Mouse (Mus musculus) embryonic facial prominence, embryonic 13.5 days (tissue): Measurements from ENCODE around the gene Olfr10. TPM values are rescaled to one million over a fixed set of nuclear protein-coding genes. Genes with fewer than 3 reads are reported as not detected.

Experiments
- ATAC-seq: fragments of 200-750 bp; cut with Nextera tagmentation; 2 replicates; pipeline ENCODE4 v1.8.0; 2017; ENCODE audit warnings: low read depth; ENCODE audit not compliant: insufficient number of reproducible peaks, insufficient read depth, low FRiP score, low TSS enrichment
- H3K27ac ChIP-seq: fragments of 300-500 bp; sonication (generic); 2 replicates; pipeline ENCODE4 v1.5.1; 2015; ENCODE audit warnings: moderate library complexity, mild to moderate bottlenecking, inconsistent platforms
- H3K27me3 ChIP-seq: fragments of 300-500 bp; sonication (generic); 2 replicates; pipeline ENCODE4 v1.6.1; 2015; ENCODE audit warnings: mild to moderate bottlenecking, inconsistent platforms
- H3K36me3 ChIP-seq: fragments of 300-500 bp; sonication (generic); 2 replicates; pipeline ENCODE4 v1.6.1; 2015; ENCODE audit warnings: mild to moderate bottlenecking, inconsistent platforms
- H3K4me1 ChIP-seq: fragments of 300-500 bp; sonication (generic); 2 replicates; pipeline ENCODE4 v1.6.1; 2015; ENCODE audit warnings: inconsistent platforms
- H3K4me2 ChIP-seq: fragments of 300-500 bp; sonication (generic); 2 replicates; pipeline ENCODE4 v1.6.1; 2015; ENCODE audit warnings: moderate library complexity, mild to moderate bottlenecking, inconsistent platforms
- H3K4me3 ChIP-seq: fragments of 300-500 bp; sonication (generic); 2 replicates; pipeline ENCODE4 v1.5.1; 2015; ENCODE audit warnings: mild to moderate bottlenecking, inconsistent platforms
- H3K9ac ChIP-seq: fragments of 300-500 bp; sonication (generic); 2 replicates; pipeline ENCODE4 v1.6.1; 2015; ENCODE audit warnings: mild to moderate bottlenecking, inconsistent platforms
- H3K9me3 ChIP-seq: fragments of 300-500 bp; sonication (generic); 2 replicates; pipeline ENCODE4 v1.6.1; 2016; ENCODE audit warnings: inconsistent platforms
- WGBS: fragments of 180-500 bp; shearing (Covaris S2); methylation state at CpG from one replicate; pipeline ENCODE4 v1.1.7; 2015; ENCODE audit warnings: mixed read lengths; 5-methylcytosine and 5-hydroxymethylcytosine counted together
- polyA plus RNA-seq: library from polyadenylated mRNA; unstranded; fragments of >200 nt; fragmentation: Nextera tagmentation; extraction: Ambion mirVana; gene quantifications from 2 replicates; pipeline ENCODE4 v1.2.1, GENCODE M21; 2015

Gene Olfr10
- polyA plus RNA-seq = not detected in 2 replicates

DNA sequence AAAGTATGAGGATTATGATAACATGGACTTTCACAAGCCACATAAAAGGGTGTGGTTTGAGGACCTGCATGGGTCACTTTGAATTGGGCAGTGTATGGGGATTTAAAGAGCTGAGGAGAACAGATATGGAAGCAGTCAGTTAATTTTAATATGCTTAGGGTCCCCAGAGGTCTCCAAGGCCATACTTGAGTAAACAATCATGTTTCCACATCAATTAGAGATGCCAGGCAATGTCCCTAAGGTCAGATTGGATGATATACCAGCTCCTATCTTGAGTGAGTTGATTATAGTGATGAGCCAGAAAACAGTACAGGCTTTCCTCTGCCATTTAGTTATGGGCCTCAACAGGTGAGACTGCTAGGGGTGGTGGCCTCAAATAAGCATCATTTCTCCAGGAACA, at the start of gene Olfr10:
Gene Olfr10 (plus strand): TSS at position 301 of the 400 bp plus-strand sequence.
- Histone ChIP-seq H3K27me3 (no peaks in the 10 kb centered on the region), H3K9ac (no peak within 1 kb of the TSS), H3K9me3 (no peaks in the 10 kb centered on the region), H3K36me3 (no peaks in the 10 kb centered on the region), H3K4me2 (no peak within 1 kb of the TSS), H3K27ac (no peak within 1 kb of the TSS), H3K4me3 (no peak within 1 kb of the TSS), H3K4me1 (no peaks in the 10 kb centered on the region)
- no peak for ATAC-seq

DNA sequence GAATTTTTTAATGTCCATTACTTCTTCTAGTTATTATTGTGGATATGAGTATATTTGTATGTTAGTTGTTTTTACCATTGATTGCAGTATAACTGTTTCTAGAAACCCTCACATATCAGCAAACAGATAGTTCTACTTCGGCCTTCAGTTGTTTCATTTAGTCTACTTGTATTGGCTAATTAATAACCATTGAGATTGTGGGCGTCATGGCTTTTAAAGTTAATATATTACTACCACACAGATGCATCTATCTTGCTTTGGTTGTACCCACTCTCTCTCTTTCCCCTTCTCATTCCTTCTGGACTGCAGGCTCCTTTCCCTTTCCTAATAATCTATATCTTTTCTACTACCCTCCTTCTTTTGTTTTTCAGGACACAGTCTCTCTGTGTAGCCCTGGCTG, 45.2 kb upstream of the Olfr10 start:
- no peak for ATAC-seq
- peaks cover 49% of the 10 kb centered on the region for H3K36me3 ChIP-seq
- no peaks in the 10 kb centered on the region for H3K27me3 ChIP-seq
- WGBS = 86% methylated on average over 2 of the region's 2 CpGs
- H3K9me3 ChIP-seq = no peaks in the 10 kb centered on the region
- H3K9ac ChIP-seq = no peak overlapping the region
- H3K4me3 ChIP-seq = no peak overlapping the region
- no peaks in the 10 kb centered on the region for H3K4me1 ChIP-seq
- H3K27ac ChIP-seq = no peak overlapping the region
- no peak overlapping the region for H3K4me2 ChIP-seq

DNA sequence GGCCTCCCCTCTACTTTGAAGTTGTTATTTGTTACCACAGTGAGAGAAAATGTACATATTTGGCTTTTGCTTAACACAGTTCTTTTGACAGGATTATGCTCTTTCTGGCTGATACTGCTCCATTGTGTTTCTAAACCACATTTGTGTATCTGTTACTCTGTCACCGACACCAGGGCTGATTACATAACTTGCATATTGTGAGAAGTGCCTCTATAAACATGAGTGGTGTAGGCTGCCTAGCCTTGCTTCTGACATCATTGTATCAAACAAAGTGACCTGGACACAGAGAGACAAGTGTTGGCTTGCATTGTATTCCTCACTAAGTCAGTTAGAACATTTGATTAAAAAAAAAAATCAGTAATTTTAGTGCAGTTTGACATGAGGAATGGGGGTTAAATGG, 44.7 kb upstream of the Olfr10 start:
- Histone ChIP-seq H3K27me3 (no peaks in the 10 kb centered on the region), H3K9ac (no peak overlapping the region), H3K9me3 (no peaks in the 10 kb centered on the region), H3K4me3 (no peak overlapping the region), H3K4me2 (no peak overlapping the region), H3K27ac (no peak overlapping the region), H3K36me3 (peaks cover 46% of the 10 kb centered on the region), H3K4me1 (no peaks in the 10 kb centered on the region)
- 87% methylated on average over 1 of the region's 1 CpGs for WGBS
- no peak for ATAC-seq

DNA sequence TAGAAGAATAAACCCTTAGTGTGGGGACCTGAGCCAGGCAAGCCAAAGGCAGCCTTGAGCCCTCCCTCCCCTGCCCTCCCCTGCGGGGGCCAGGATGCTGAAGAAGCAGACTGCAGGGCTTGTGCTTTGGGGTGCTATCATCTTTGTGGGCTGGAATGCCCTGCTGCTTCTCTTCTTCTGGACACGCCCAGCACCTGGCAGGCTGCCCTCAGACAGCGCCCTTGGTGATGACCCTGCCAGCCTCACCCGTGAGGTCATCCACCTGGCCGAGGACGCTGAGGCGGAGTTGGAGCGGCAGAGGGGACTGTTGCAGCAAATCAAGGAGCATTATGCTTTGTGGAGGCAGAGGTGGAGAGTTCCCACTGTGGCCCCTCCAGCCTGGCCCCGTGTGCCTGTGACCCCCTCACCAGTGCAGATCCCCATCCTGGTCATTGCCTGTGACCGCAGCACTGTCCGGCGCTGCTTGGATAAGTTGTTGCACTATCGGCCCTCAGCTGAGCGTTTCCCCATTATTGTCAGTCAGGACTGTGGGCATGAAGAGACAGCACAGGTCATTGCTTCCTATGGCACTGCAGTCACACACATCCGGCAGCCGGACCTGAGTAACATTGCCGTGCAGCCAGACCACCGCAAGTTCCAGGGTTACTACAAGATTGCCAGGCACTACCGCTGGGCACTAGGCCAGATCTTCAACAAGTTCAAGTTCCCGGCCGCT, 43.8 kb upstream of the Olfr10 start:
- 93% methylated on average over 21 of the region's 21 CpGs for WGBS
- Histone ChIP-seq H3K27ac (no peak overlapping the region), H3K9me3 (no peaks in the 10 kb centered on the region), H3K36me3 (peaks cover 48% of the 10 kb centered on the region), H3K27me3 (no peaks in the 10 kb centered on the region), H3K9ac (no peak overlapping the region), H3K4me1 (no peaks in the 10 kb centered on the region), H3K4me3 (no peak overlapping the region), H3K4me2 (no peak overlapping the region)
- no peak for ATAC-seq

- Histone ChIP-seq H3K36me3 (peaks cover 44% of the 10 kb centered on the region), H3K27ac (no peak overlapping the region), H3K4me1 (no peaks in the 10 kb centered on the region), H3K9me3 (no peaks in the 10 kb centered on the region), H3K27me3 (no peaks in the 10 kb centered on the region), H3K9ac (no peak overlapping the region), H3K4me3 (no peak overlapping the region), H3K4me2 (no peak overlapping the region)
- 93% methylated on average over 14 of the region's 14 CpGs for WGBS
- ATAC-seq = no peak
Observed at GRCm38 (mm10) chr11:49261313-49261855, 43.2 kb upstream of the Olfr10 start.

DNA sequence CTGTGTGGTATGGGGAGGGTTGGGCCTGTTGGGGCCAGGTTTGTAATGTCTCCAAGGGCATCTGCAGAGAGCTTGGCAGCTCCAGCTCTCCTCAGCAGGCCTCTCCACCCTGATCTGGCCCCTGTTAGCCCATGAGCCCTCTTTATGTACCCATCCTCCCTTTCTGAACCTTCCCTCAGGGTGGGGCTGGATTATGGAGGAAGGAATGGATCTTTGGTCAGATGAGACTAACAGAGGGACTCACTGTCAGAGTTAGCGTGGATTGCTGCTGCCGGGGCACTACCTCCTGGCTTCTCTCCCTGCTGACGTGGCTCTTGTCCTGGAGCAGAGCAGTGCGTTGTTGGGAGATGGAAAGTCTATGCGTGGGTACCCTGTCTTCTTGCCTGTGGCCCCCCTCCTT, 42.3 kb upstream of the Olfr10 start:
- WGBS = 92% methylated on average over 5 of the region's 5 CpGs
- Histone ChIP-seq H3K36me3 (peaks cover 44% of the 10 kb centered on the region), H3K9ac (no peak overlapping the region), H3K27ac (no peak overlapping the region), H3K9me3 (no peaks in the 10 kb centered on the region), H3K4me1 (no peaks in the 10 kb centered on the region), H3K27me3 (no peaks in the 10 kb centered on the region), H3K4me3 (no peak overlapping the region), H3K4me2 (no peak overlapping the region)
- no peak for ATAC-seq

- no peaks in the 10 kb centered on the region for H3K27me3 ChIP-seq
- H3K36me3 ChIP-seq = peaks cover 44% of the 10 kb centered on the region
- H3K9me3 ChIP-seq = no peaks in the 10 kb centered on the region
- H3K4me2 ChIP-seq = no peak overlapping the region
- no peaks in the 10 kb centered on the region for H3K4me1 ChIP-seq
- no peak overlapping the region for H3K4me3 ChIP-seq
- WGBS = 90% methylated on average over 6 of the region's 6 CpGs
- H3K9ac ChIP-seq = no peak overlapping the region
- H3K27ac ChIP-seq = no peak overlapping the region
- no peak for ATAC-seq
Observed at GRCm38 (mm10) chr11:49263149-49263548, 41.4 kb upstream of the Olfr10 start.

DNA sequence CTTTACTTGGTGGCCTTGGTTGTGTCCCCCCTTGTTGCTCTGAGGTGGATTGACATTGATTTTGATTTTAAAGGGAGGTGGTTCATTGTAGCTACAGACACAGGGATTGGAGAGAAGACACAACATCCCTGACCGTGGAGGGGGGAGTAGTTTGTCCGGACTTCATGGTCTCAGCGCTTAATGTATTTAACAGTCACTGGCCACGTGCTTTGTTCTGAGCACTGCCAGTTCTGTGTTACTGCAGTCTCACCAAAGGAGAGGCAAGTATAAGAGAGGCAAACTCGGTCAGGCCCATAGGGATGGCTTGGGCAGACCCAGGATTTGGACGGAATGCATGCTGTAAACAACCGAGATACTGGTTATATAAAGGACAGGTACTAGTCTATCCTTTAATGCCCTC, 40.5 kb upstream of the Olfr10 start:
- Histone ChIP-seq H3K9ac (no peak overlapping the region), H3K9me3 (no peaks in the 10 kb centered on the region), H3K27ac (no peak overlapping the region), H3K4me2 (no peak overlapping the region), H3K4me1 (no peaks in the 10 kb centered on the region), H3K36me3 (peaks cover 44% of the 10 kb centered on the region), H3K27me3 (no peaks in the 10 kb centered on the region), H3K4me3 (no peak overlapping the region)
- no peak for ATAC-seq
- WGBS = 89% methylated on average over 7 of the region's 7 CpGs

DNA sequence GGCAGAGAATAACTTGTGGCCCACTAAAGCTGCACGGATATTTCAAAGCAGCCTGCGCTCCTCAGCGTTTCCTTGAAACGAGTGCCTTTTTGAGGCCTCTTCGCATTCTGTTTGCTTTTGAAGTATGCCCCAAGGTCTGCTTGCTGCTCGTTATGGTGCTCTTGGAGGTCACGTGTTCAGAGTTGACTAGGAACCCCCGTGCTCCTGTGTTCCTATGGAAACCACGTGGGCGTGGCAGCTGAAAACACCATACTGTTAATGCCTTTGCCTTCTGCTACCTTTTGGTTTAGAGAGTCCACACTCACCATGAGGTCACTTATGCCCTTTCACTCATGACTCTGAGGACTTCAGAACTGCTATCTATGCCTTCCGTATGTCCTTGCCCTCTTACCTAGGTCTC, 39.9 kb upstream of the Olfr10 start:
- no peaks in the 10 kb centered on the region for H3K4me1 ChIP-seq
- no peak overlapping the region for H3K9ac ChIP-seq
- no peak overlapping the region for H3K4me2 ChIP-seq
- no peak overlapping the region for H3K4me3 ChIP-seq
- peaks cover 44% of the 10 kb centered on the region for H3K36me3 ChIP-seq
- 71% methylated on average over 11 of the region's 11 CpGs for WGBS
- no peak overlapping the region for H3K27ac ChIP-seq
- H3K9me3 ChIP-seq = no peaks in the 10 kb centered on the region
- ATAC-seq = no peak
- no peaks in the 10 kb centered on the region for H3K27me3 ChIP-seq

DNA sequence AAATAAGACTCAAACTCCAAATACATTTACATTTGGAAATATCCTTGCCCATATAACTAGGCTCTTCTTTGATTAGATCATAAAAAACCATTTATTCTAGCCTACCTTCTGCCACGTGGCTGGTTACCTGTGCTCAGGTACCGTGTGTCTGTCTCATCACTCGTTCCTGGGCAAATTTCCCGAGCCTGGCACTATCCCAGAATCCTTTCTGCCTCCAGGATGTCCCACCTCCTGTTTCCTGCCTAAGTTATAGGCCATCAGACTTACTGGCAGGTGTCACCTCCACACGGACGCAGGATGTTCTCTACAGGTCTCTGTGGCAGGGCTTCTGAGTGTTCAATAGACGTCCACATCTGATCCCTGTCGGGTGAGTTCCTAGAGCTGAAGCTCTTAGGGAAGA, 39.4 kb upstream of the Olfr10 start:
- Histone ChIP-seq H3K9me3 (no peaks in the 10 kb centered on the region), H3K9ac (no peak overlapping the region), H3K36me3 (peaks cover 43% of the 10 kb centered on the region), H3K4me1 (no peaks in the 10 kb centered on the region), H3K27me3 (no peaks in the 10 kb centered on the region), H3K4me2 (no peak overlapping the region), H3K4me3 (no peak overlapping the region), H3K27ac (no peak overlapping the region)
- WGBS = 88% methylated on average over 8 of the region's 8 CpGs
- no peak for ATAC-seq

DNA sequence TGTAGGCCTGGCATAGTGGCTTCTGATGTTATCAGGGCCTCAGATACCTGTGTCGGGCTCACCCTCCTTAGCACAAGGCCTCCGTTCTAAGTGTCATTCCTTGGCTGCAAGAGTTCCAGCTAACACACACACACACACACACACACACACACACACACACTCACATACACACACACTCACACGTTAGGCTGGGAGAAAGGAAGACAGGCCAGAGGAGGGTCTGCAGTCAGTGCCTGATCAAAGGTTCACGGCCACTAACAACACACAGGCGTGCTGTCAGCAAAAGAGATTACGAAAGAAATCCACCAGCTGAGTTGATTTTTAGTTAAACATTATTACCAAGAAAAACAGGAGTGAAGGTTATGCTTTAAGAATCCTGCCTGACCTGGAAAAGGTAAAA, 37.9 kb upstream of the Olfr10 start:
- no peaks in the 10 kb centered on the region for H3K27me3 ChIP-seq
- H3K36me3 ChIP-seq = peaks cover 28% of the 10 kb centered on the region
- H3K9ac ChIP-seq = no peak overlapping the region
- H3K4me3 ChIP-seq = no peak overlapping the region
- 79% methylated on average over 6 of the region's 6 CpGs for WGBS
- no peaks in the 10 kb centered on the region for H3K9me3 ChIP-seq
- no peak for ATAC-seq
- H3K27ac ChIP-seq = no peak overlapping the region
- H3K4me2 ChIP-seq = no peak overlapping the region
- no peaks in the 10 kb centered on the region for H3K4me1 ChIP-seq

GRCm38 (mm10) chr11:49267316-49267715, 37.2 kb upstream of the Olfr10 start:
- Histone ChIP-seq H3K36me3 (peaks cover 21% of the 10 kb centered on the region), H3K4me2 (no peak overlapping the region), H3K4me3 (no peak overlapping the region), H3K9ac (no peak overlapping the region), H3K27me3 (no peaks in the 10 kb centered on the region), H3K4me1 (no peaks in the 10 kb centered on the region), H3K27ac (no peak overlapping the region), H3K9me3 (no peaks in the 10 kb centered on the region)
- WGBS = 90% methylated on average over 10 of the region's 10 CpGs
- no peak for ATAC-seq
